Mouse (Mus musculus) spleen, postnatal 14 days (tissue): ENCODE measurements around the gene Mllt10.
"Not testable (repeated sequence)": the region's sequence is repeated elsewhere in the genome, so short reads cannot be mapped to it uniquely, and the experiment has no call there.

Experiments used
- DNase-seq, 2 experiments: peaks; one replicate each; pipeline ENCODE4 v3.0.0; 2021 to 2022; ENCODE audit warnings: low spot score in 2 of 2

Gene Mllt10

GRCm38 (mm10) chr2:18087695-18088094 lies 32.7 kb downstream of the Mllt10 start:
- DNase-seq = not testable (repeated sequence)

DNA sequence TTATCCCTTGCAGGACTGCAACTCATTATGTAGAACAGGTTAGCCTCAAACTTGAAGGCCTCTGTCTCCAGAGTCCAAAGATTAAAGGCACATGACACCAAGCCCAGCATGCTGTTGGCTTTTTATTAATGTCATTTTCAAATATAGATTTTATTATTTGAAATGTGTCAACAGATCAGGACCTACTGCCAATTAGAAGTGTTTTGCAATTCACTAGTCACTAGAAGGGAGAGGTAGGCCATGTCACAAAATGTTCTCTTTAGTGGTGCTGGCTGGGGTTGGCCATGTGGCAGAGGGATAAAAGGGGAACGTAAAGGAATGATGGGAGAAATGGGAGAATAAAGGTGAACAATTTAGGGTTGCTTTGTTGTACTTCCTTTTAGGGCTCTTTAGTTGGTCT lies 38.8 kb downstream of the Mllt10 start:
- DNase-seq = no peak

DNA sequence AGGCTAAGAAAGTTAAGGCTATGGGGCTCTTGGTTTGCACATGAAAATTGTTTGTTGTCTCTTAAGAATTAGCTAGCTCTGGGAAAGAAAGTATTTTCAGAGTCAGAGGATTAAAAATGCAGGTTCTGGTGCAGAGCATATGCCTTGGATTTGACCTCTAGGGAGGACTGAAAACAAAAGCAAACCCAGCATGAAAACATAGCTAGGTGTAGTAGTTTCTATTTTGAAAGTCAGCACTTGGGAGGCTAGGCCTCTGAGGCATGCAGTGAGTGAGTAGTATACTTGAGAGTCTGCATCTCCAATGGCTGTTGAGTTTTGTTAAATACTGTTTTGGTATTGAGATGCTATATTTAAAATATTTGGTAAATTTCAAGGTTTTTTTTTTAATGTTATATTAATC lies 39.3 kb downstream of the Mllt10 start:
- no peak for DNase-seq

GRCm38 (mm10) chr2:18095804-18096203 lies 40.8 kb downstream of the Mllt10 start:
- DNase-seq = no peak

GRCm38 (mm10) chr2:18100914-18101313 lies 45.9 kb downstream of the Mllt10 start:
- peak in 1 of 2 experiments; percentile 5 for DNase-seq

DNA sequence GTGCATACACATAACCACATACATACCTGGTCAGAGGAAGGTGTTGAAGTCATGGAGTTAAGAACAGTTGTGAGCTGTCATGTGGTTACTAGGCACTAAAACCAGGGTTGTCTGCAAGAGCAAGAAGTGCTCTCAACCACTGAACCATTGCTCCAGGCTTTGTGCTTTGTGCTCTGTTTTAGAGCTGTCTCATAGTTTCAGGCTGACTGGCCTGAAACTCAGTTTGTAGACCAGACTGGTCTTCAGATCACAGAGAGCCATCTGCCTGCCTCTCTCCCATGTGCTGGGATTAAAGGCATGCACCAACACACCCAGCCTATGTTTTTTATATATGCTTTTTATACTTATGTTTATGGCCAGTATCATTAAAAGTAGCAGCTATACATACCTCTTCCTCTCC lies 52.5 kb downstream of the Mllt10 start:
- no peak for DNase-seq

- no peak for DNase-seq
These were observed 53.2 kb downstream of the Mllt10 start for GRCm38 (mm10) chr2:18108214-18108613.

DNA sequence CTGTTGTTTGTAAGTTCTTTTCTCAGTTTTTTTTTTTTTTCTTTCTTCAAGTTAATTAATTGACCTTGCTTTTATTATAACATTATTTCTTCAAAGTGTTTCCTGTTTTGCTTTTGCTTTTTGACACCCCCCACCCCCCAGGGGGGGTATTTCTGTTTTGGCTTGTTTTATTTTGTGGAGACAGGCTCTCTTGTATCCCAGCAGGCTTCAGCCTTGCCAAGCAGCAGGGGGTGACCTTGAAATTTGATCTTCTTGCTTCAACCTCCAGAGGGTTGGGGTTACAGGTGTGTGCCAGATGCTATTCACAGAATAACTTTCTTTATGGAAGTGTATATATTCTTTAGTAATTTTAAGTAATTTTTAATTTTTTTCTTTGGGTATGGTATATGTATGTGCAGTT lies 56.4 kb downstream of the Mllt10 start:
- no peak for DNase-seq

GRCm38 (mm10) chr2:18116432-18116831 lies 61.4 kb downstream of the Mllt10 start:
- DNase-seq = no peak

DNA sequence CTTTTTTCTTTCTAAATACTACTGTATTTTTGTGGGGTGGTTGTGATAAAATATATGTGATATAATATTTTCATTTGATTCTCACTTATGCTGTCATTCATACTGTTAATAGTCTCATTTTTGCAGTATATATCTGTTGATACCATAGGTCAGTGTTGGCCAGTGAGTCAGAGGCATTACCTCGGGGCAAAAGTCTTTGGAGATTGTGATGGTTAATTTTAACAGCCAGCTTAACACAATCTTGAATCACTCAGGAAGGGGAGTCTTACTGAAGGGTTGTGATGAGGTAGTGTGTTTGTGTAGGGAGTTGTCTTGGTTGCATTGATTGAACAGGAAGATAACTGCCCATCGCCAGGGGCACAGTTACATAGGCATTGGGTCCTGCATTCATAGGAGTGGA lies 83.1 kb downstream of the Mllt10 start:
- DNase-seq = no peak

DNA sequence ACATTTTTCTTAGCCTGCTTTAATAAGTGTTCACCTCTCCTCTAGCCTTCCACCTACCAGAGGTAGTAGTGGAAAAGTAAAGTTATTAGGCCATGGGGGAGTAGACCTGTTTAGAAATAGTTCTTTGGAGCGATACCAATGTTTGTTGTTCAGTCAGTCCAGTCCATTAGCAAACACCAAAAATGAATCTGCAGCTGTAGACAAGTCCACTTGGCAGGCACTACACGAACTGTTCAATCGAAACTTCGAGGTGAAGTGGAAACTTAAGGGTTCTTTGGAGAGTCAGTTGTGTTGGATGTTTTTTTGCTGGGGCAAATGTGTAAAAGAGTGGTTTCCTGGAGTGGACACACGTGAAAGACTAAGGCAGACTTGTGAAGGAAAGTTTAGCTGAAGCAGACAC lies 84.6 kb downstream of the Mllt10 start:
- DNase-seq = no peak

- no peak for DNase-seq
These were observed 101.1 kb downstream of the Mllt10 start for GRCm38 (mm10) chr2:18156131-18156530.

DNA sequence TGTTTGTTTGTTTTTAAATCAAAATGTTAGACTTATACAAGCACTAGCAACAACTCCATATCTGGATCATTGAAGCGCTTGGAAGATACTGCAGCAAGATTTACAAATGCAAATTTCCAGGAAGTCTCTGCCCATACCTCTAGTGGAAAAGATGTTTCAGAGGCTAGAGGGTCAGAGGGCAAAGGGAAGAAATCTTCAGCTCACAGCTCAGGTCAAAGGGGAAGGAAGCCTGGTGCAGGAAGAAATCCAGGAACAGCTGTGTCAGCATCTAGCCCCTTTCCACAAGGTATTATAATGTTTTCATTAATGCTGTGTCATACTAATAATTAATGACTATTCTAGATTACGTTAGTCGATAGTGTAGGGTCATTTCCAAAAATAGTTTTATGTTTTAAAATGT lies 104.4 kb downstream of the Mllt10 start:
- DNase-seq = no peak

DNA sequence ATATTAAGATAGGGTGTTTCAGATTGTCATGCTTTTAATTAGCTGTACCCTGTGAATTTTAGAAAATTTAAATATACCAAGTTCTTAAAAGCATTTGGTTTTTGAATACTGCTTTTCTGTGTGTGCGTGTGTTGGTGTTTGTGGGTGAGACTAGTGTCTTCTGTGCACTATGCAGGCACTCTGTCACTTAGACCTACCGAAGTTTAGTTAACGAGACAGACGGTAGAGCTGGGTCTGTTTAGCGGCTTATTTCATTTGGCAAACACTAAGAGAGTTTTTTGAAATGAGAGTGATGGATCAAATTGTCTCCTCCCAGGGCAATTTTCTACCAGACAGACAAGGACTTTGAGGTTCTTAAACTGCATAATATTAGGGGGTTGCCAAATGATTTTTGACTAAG lies 106.0 kb downstream of the Mllt10 start:
- DNase-seq = no peak

DNA sequence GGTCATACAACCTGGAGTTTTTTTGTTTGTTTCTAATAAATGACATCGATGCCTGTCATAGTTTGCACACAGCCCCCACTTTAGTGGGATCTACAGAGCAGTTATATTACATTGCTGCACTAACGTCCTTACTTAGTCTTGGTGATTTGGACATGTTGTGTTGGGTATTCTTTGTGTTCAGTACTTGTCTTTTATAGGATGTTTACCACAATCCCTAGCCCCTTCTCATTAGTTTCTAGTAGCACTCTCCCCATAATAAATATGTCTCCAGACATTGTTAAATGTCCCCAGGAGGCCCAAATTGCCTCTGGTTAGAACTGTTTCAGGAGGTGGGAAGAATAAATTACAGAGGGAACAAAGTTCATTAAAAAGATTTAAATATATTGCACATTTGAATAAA lies 110.5 kb downstream of the Mllt10 start:
- no peak for DNase-seq

DNA sequence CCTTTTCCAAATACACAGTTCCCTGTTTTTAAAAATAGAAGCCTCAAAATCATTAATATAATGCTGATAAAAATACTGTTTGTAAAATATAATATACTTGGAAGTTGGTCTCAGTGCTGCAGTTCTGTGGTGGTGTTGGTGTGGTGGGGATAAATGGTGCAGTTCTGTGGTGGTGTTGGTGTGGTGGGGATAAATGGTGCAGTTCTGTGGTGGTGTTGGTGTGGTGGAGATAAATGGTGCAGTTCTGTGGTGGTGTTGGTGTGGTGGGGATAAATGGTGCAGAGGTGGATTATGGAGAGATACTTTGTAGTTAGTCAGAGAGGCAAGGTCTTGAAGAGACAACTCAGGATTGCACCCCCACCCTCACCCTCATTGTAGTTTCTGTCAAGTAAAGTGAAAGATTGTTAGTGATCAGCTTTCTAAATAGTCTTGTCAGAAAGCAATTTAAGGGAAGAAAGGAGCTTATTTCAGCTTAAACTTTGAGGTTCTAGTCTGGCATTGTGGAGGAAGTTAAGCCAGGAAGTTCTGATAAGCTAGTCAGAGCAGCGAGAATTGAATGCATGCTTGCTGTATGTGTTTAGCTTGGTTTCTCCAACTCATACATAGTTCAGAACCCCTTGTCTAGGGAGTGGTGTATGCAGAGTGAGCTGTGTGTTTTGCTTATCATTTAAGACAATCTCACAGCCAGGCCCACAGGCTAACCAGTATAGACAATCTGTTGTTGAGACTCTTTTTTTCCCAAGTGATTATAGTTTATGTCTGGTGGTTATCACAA lies 114.3 kb downstream of the Mllt10 start:
- DNase-seq = no peak

DNA sequence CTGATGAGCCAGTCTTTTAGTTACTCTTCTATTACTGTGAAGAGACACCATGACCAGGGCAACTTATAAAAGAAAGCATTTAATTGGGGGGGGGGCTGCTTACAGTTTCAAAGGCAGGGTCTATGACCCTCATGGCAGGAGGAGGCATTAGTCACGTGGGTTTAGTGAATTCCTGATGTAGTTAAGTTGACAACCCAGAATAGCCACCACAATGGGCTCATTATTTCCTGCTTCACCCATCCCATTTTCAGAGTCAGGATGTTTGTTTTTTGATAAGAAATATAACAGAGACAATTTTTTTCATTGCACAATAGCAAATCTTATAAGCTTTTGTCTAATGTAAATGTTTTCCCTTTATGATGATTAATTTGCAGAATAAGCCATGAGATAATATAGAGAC lies 120.2 kb downstream of the Mllt10 start:
- DNase-seq = no peak

- DNase-seq = no peak
These were observed 121.2 kb downstream of the Mllt10 start for GRCm38 (mm10) chr2:18176235-18176634.

GRCm38 (mm10) chr2:18180323-18180722 lies 125.3 kb downstream of the Mllt10 start:
- no peak for DNase-seq

GRCm38 (mm10) chr2:18181631-18182030 lies 126.6 kb downstream of the Mllt10 start:
- no peak for DNase-seq

DNA sequence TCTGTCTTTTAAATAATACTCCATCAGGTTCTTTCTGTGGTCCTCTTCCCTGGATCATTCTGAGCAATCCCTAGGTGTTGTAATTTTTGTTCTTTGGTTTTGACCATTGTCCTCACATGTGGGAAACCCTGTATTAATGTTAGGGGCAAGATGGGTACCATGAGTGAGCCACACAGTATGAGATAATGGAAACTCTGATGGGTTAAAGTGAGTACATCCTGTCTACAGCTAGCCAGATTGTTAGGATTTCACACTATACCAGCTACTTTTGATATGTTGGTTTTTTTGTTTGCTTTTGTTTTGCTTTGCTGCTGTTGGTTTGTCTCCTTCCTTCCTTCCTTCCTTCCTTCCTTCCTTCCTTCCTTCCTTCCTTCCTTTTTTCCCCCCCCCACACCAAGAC lies 128.0 kb downstream of the Mllt10 start:
- DNase-seq = no peak

- no peak for DNase-seq
These were observed 133.3 kb downstream of the Mllt10 start for GRCm38 (mm10) chr2:18188367-18188766.

DNA sequence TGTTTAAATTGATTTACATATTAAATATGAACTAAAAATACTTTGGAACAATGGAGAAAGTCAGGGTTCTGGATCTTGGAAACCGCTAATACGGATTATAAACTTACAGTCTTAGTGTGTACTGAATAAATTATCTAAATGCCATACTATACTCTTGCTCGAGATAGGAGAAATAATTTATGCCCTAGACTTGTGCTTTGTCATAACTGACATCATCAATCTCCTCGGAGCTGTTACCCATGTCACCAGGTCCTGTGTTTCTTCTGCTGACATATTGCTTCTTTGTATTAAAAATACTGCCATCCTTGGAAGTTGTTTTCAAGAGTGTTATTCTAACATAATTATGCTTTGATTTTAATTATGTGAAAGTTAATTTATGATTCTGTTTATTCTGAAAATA lies 140.2 kb downstream of the Mllt10 start:
- no peak for DNase-seq
